Mouse (Mus musculus): ENCODE measurements around the gene Igdcc3.

Gene Igdcc3

GRCm38 (mm10) chr9:65140936-65141305, at the start of gene Igdcc3:
TSS of gene Igdcc3 (plus strand) at chr9:65141189.
- DNase-seq, result peak; percentile 69

- peak; percentile 54 for DNase-seq
Measured at GRCm38 (mm10) chr9:65094237-65094636, 46.8 kb upstream of the Igdcc3 start.

- DNase-seq, result peak; percentile 67
Measured at GRCm38 (mm10) chr9:65100991-65101685, 39.9 kb upstream of the Igdcc3 start, which contains the start of gene Igdcc4. TSS of gene Igdcc4 (plus strand) at chr9:65101486.

- peak; percentile 58 for DNase-seq
Measured at GRCm38 (mm10) chr9:65101686-65102376, 39.2 kb upstream of the Igdcc3 start.

- peak; percentile 70 for DNase-seq
Measured at GRCm38 (mm10) chr9:65102377-65103172, 38.4 kb upstream of the Igdcc3 start.

GRCm38 (mm10) chr9:65103173-65103752, 37.7 kb upstream of the Igdcc3 start:
- DNase-seq, result peak; percentile 25

- no peak for DNase-seq
Measured at GRCm38 (mm10) chr9:65106821-65107220, 34.2 kb upstream of the Igdcc3 start.

- no peak for DNase-seq
Measured at GRCm38 (mm10) chr9:65107893-65108292, 33.1 kb upstream of the Igdcc3 start.

- DNase-seq, result peak; percentile 60
Measured at GRCm38 (mm10) chr9:65109132-65110072, 31.6 kb upstream of the Igdcc3 start.

GRCm38 (mm10) chr9:65111698-65112097, 29.3 kb upstream of the Igdcc3 start:
- DNase-seq, result no peak

GRCm38 (mm10) chr9:65113694-65114093, 27.3 kb upstream of the Igdcc3 start:
- DNase-seq, result no peak

GRCm38 (mm10) chr9:65115891-65116290, 25.1 kb upstream of the Igdcc3 start:
- DNase-seq, result no peak

GRCm38 (mm10) chr9:65117516-65117915, 23.5 kb upstream of the Igdcc3 start:
- DNase-seq, result no peak

- peak; percentile 67 for DNase-seq
Measured at GRCm38 (mm10) chr9:65120935-65121334, 20.1 kb upstream of the Igdcc3 start.

- DNase-seq, result peak; percentile 57
Measured at GRCm38 (mm10) chr9:65122545-65122944, 18.4 kb upstream of the Igdcc3 start.

GRCm38 (mm10) chr9:65123552-65124168, 17.3 kb upstream of the Igdcc3 start:
- peak; percentile 65 for DNase-seq

- peak; percentile 52 for DNase-seq
Measured at GRCm38 (mm10) chr9:65128123-65128815, 12.7 kb upstream of the Igdcc3 start.

GRCm38 (mm10) chr9:65131717-65132116, 9.3 kb upstream of the Igdcc3 start:
- DNase-seq, result no peak

- DNase-seq, result peak; percentile 88
Measured at GRCm38 (mm10) chr9:65133739-65134138, 7.2 kb upstream of the Igdcc3 start.

GRCm38 (mm10) chr9:65135126-65135525, 5.9 kb upstream of the Igdcc3 start:
- DNase-seq, result no peak

GRCm38 (mm10) chr9:65140491-65140890, 498 bp upstream of the Igdcc3 start:
- DNase-seq, result no peak
